Mouse (Mus musculus): ENCODE measurements around the gene Dut. TPM values are rescaled to one million over a fixed set of nuclear protein-coding genes. Genes with fewer than 3 reads are reported as not detected.

The Dut gene
- polyA plus RNA-seq, 1 experiment from 2014 or later = 171 TPM

DNA sequence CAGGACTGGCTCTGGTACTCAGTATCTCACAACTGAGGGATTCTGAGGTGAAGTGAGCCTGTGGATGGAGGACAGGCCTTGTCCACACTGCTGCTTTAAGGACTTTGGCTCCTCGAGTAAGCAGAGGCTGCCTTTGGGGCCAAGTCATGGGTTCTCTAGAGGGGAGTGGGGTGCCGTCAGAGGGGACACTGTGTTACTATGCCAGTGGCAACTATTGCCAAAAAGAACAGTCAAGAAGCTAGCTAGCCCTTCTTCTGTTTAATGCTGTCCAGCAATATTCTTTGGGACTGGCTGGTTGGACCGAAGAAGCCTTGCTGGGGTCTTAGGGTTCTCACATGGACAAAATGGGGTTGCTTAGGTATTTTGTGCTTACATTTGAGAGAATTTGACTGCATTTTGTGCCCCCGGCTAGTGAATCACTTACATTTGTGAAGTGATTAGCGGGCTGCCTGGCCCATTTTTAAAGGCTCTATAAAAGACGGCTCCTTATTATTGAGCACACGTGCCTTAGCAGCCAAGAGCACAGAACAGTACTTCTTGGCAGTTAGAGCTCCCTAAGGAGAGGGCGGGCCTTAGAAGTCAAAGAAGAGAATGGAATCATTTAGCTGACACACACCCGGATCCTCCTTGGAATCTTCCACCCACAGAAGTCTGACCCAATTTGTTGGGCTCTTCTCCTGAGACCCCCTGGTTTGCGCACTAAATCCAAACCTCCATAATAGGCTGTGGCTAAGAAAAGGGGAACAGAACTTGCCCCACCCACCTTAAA is 43.4 kb downstream of the Dut start:
- ATAC-seq (ENCODE audit: insufficient read depth, low FRiP score, low TSS enrichment) (no peak), DNase-seq (ENCODE audit: low spot score) (no peak)
- WGBS = 75% methylated on average over 10 of the region's 10 CpGs
- Histone ChIP-seq H3K9me3 (ENCODE audit: control insufficient read depth, low read length) (no peaks in the 10 kb centered on the region), H3K27me3 (ENCODE audit: control insufficient read depth, insufficient read depth, low read length) (no peaks in the 10 kb centered on the region), H3K36me3 (ENCODE audit: control insufficient read depth, insufficient read depth, low read length) (no peaks in the 10 kb centered on the region), H3K4me2 (ENCODE audit: low read depth) (no peak overlapping the region), H3K4me1 (ENCODE audit: control insufficient read depth, insufficient read depth, low read length) (no peaks in the 10 kb centered on the region), H3K9ac (ENCODE audit: low read length) (no peak overlapping the region), H3K27ac (ENCODE audit: low read depth, low read length) (no peak overlapping the region), H3K4me3 (ENCODE audit: low read depth, low read length) (no peak overlapping the region)

DNA sequence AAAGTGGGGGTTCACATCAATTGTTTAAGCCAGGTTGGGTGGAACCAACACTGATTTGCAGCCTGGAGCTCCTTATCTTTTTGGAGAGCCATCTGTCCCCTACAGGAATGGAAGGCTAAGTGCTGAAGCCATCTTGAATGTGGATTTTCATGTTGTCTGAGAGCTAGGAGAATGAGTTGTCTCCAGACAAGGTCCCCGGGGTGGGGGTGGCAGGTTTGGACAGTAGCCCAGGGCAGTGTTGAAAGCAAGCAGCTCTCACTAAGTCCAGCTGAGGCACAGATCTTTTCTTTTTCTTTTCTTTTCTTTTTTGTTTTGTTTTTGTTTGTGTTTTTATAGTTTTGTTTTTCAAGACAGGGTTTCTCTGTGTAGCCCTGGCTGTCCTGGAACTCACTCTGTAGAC is 44.1 kb downstream of the Dut start:
- 86% methylated on average over 1 of the region's 1 CpGs for WGBS

DNA sequence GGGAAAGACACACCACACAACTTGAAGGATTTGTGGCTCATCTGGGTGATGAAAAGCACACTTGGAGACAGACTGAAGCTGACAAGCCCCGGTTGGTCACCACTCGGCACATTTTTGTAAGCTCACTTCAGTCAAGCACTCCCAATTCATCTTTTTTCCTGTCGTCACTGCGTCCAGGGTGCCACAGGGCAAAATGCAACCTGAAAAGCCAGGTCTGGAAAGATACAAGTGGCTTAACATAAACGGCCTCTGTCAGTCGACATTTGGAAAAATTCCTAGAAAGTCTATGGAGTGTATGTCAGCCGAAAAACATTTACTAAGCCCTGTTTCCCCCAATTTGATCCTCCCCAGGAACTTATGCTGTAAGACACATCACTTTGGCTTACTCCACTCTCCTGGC is 45.6 kb downstream of the Dut start:
- 83% methylated on average over 7 of the region's 7 CpGs for WGBS
- H3K27me3 ChIP-seq (ENCODE audit: control insufficient read depth, insufficient read depth, low read length) = no peaks in the 10 kb centered on the region
- H3K4me3 ChIP-seq (ENCODE audit: low read depth, low read length) = no peak overlapping the region
- DNase-seq (ENCODE audit: low spot score) (no peak), ATAC-seq (ENCODE audit: insufficient read depth, low FRiP score, low TSS enrichment) (no peak)
- no peak overlapping the region for H3K27ac ChIP-seq (ENCODE audit: low read depth, low read length)
- no peak overlapping the region for H3K9ac ChIP-seq (ENCODE audit: low read length)
- no peaks in the 10 kb centered on the region for H3K9me3 ChIP-seq (ENCODE audit: control insufficient read depth, low read length)
- no peaks in the 10 kb centered on the region for H3K4me1 ChIP-seq (ENCODE audit: control insufficient read depth, insufficient read depth, low read length)
- H3K4me2 ChIP-seq (ENCODE audit: low read depth) = no peak overlapping the region
- no peaks in the 10 kb centered on the region for H3K36me3 ChIP-seq (ENCODE audit: control insufficient read depth, insufficient read depth, low read length)

More for the DNA sequence above, 44.1 kb downstream of the Dut start:
- no peaks in the 10 kb centered on the region for H3K9me3 ChIP-seq (ENCODE audit: control insufficient read depth, low read length)
- H3K4me1 ChIP-seq (ENCODE audit: control insufficient read depth, insufficient read depth, low read length) = no peaks in the 10 kb centered on the region
- H3K9ac ChIP-seq (ENCODE audit: low read length) = no peak overlapping the region
- H3K27me3 ChIP-seq (ENCODE audit: control insufficient read depth, insufficient read depth, low read length) = no peaks in the 10 kb centered on the region
- no peaks in the 10 kb centered on the region for H3K36me3 ChIP-seq (ENCODE audit: control insufficient read depth, insufficient read depth, low read length)
- DNase-seq (ENCODE audit: low spot score) (no peak), ATAC-seq (ENCODE audit: insufficient read depth, low FRiP score, low TSS enrichment) (no peak)
- no peak overlapping the region for H3K27ac ChIP-seq (ENCODE audit: low read depth, low read length)
- H3K4me3 ChIP-seq (ENCODE audit: low read depth, low read length) = no peak overlapping the region
- no peak overlapping the region for H3K4me2 ChIP-seq (ENCODE audit: low read depth)

DNA sequence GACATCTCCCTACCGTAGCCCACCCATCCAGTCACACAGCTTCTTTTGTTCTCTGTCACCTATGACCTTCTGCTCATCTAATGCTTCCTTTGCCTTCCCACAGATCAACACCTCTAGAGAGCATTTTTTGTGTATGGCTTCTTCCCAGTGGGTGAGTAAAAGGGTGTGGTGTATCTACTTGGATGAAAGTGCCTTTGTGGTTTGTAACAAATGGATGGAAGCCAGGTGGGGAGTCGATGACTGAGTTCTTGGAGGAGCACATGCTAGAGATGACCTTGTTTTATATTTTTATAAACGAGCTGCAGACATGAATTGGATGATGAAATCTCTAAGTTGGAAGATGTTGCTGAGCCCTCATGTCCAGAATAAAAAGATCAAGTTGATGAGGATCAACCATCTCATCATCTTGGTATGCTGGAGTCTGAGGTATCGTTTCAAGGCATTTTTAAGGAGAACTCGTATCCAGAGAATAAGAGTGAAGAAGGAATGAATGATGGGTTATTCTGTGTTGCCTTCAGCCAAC is 47.0 kb downstream of the Dut start:
- no peaks in the 10 kb centered on the region for H3K36me3 ChIP-seq (ENCODE audit: control insufficient read depth, insufficient read depth, low read length)
- no peak overlapping the region for H3K27ac ChIP-seq (ENCODE audit: low read depth, low read length)
- no peak overlapping the region for H3K4me3 ChIP-seq (ENCODE audit: low read depth, low read length)
- H3K4me1 ChIP-seq (ENCODE audit: control insufficient read depth, insufficient read depth, low read length) = no peaks in the 10 kb centered on the region
- WGBS = 84% methylated on average over 5 of the region's 5 CpGs
- no peak overlapping the region for H3K4me2 ChIP-seq (ENCODE audit: low read depth)
- ATAC-seq (ENCODE audit: insufficient read depth, low FRiP score, low TSS enrichment) (no peak), DNase-seq (ENCODE audit: low spot score) (no peak)
- no peak overlapping the region for H3K9ac ChIP-seq (ENCODE audit: low read length)
- no peaks in the 10 kb centered on the region for H3K9me3 ChIP-seq (ENCODE audit: control insufficient read depth, low read length)
- no peaks in the 10 kb centered on the region for H3K27me3 ChIP-seq (ENCODE audit: control insufficient read depth, insufficient read depth, low read length)

DNA sequence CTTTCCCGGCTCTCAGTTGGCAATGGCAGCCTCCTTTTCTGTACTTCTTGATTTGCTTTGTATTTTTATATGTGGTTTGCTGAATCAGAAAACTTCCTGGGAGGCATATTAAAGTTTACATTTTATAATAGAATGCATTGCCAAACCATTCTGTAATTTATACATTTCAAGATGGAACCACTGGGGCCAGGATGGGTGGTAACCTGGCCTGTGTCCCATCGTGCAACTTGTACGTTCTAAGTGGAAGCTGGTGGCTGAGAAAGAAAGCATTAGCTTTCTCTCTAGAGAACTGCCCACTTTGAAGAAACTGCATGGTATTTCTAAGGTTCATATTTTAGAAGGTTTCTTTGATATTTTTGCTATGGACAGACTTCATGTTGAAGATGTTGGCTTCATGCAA is 48.5 kb downstream of the Dut start:
- WGBS = 92% methylated on average over 3 of the region's 3 CpGs
- no peaks in the 10 kb centered on the region for H3K27me3 ChIP-seq (ENCODE audit: control insufficient read depth, insufficient read depth, low read length)
- no peak for ATAC-seq (ENCODE audit: insufficient read depth, low FRiP score, low TSS enrichment)
- H3K4me2 ChIP-seq (ENCODE audit: low read depth) = no peak overlapping the region
- no peak overlapping the region for H3K4me3 ChIP-seq (ENCODE audit: low read depth, low read length)
- H3K36me3 ChIP-seq (ENCODE audit: control insufficient read depth, insufficient read depth, low read length) = no peaks in the 10 kb centered on the region
- H3K4me1 ChIP-seq (ENCODE audit: control insufficient read depth, insufficient read depth, low read length) = no peaks in the 10 kb centered on the region
- H3K9ac ChIP-seq (ENCODE audit: low read length) = no peak overlapping the region
- no peak for DNase-seq (ENCODE audit: low spot score)
- no peak overlapping the region for H3K27ac ChIP-seq (ENCODE audit: low read depth, low read length)
- H3K9me3 ChIP-seq (ENCODE audit: control insufficient read depth, low read length) = no peaks in the 10 kb centered on the region

DNA sequence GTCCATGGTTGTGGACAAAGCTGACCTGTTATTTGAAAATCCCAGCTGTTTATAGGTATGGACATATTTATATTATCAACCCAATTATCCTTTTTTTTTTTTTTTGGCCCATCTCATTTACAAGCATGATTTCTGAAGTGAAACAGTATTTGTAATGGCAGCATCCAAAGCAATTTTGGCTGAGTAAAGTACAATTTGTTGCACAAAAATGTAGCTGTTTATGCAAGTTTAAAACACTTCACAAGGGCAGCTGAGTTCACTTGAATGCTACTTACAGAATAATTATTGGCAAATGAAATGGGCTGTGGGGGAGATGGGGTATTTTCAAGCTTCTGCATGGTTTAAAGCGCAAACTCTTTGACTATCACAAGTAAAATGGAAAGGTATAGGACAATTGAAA is 51.9 kb downstream of the Dut start:
- Histone ChIP-seq H3K4me3 (ENCODE audit: low read depth, low read length) (no peak overlapping the region), H3K27ac (ENCODE audit: low read depth, low read length) (no peak overlapping the region), H3K27me3 (ENCODE audit: control insufficient read depth, insufficient read depth, low read length) (no peaks in the 10 kb centered on the region), H3K4me2 (ENCODE audit: low read depth) (no peak overlapping the region), H3K9me3 (ENCODE audit: control insufficient read depth, low read length) (no peaks in the 10 kb centered on the region), H3K9ac (ENCODE audit: low read length) (no peak overlapping the region), H3K36me3 (ENCODE audit: control insufficient read depth, insufficient read depth, low read length) (no peaks in the 10 kb centered on the region), H3K4me1 (ENCODE audit: control insufficient read depth, insufficient read depth, low read length) (no peaks in the 10 kb centered on the region)
- WGBS = 91% methylated on average over 1 of the region's 1 CpGs
- DNase-seq (ENCODE audit: low spot score) (no peak), ATAC-seq (ENCODE audit: insufficient read depth, low FRiP score, low TSS enrichment) (no peak)

DNA sequence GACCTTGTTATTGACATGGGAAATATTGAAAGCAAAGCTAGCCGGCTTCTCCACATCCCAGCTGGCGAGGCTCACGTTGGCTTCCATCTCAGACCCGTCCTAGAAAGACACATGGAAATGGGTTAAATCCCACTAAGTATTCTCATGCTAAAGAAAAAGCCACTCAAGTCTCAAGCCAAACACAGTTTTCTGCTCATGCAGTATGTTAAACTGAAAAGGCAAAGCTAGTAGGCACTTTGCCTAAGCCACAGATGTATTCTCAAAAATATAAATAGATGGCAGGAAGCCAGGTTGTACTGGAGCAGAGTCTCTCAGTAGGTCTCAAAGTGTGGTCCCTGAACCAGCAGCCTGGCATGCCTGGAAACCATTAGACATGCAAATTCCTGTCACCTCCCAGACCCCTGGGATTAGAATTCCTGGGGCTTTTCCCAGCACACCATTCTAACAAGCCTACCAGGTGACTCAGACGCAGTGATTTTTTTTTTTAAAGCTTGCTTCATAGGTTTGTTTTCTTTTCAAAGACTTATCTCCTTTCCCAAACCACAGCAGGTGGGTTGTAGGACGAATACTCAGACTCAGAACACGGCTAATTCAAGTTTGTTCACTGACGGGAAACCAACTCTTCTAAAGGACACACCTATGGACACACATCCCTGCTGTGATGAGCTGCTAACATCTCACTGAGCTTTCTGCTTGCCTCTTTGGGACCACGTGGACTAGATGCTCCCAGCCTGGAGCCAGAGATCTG is 55.1 kb downstream of the Dut start:
- no peaks in the 10 kb centered on the region for H3K9me3 ChIP-seq (ENCODE audit: control insufficient read depth, low read length)
- H3K9ac ChIP-seq (ENCODE audit: low read length) = no peak overlapping the region
- ATAC-seq (ENCODE audit: insufficient read depth, low FRiP score, low TSS enrichment) (no peak), DNase-seq (ENCODE audit: low spot score) (no peak)
- no peaks in the 10 kb centered on the region for H3K36me3 ChIP-seq (ENCODE audit: control insufficient read depth, insufficient read depth, low read length)
- no peaks in the 10 kb centered on the region for H3K27me3 ChIP-seq (ENCODE audit: control insufficient read depth, insufficient read depth, low read length)
- no peak overlapping the region for H3K27ac ChIP-seq (ENCODE audit: low read depth, low read length)
- H3K4me1 ChIP-seq (ENCODE audit: control insufficient read depth, insufficient read depth, low read length) = no peaks in the 10 kb centered on the region
- H3K4me3 ChIP-seq (ENCODE audit: low read depth, low read length) = no peak overlapping the region
- WGBS = 60% methylated on average over 9 of the region's 9 CpGs
- no peak overlapping the region for H3K4me2 ChIP-seq (ENCODE audit: low read depth)

DNA sequence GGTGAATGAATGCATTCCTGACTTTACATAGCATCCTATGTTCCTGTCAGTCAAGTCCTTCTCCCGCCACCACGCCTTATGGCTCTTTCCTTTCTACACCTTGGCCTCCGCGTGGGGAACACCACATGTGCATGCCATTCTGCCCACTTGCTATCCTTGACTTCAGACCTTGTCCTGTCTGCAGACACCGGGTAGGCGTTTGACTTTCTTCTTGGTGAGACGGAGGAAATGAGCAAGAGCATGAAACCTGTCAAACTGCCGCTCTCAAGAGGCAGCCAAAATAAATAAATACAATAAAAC is 55.6 kb downstream of the Dut start:
- Histone ChIP-seq H3K27ac (ENCODE audit: low read depth, low read length) (no peak overlapping the region), H3K36me3 (ENCODE audit: control insufficient read depth, insufficient read depth, low read length) (no peaks in the 10 kb centered on the region), H3K27me3 (ENCODE audit: control insufficient read depth, insufficient read depth, low read length) (no peaks in the 10 kb centered on the region), H3K4me3 (ENCODE audit: low read depth, low read length) (no peak overlapping the region), H3K9ac (ENCODE audit: low read length) (no peak overlapping the region), H3K9me3 (ENCODE audit: control insufficient read depth, low read length) (no peaks in the 10 kb centered on the region), H3K4me1 (ENCODE audit: control insufficient read depth, insufficient read depth, low read length) (no peaks in the 10 kb centered on the region), H3K4me2 (ENCODE audit: low read depth) (no peak overlapping the region)
- DNase-seq (ENCODE audit: low spot score) (no peak), ATAC-seq (ENCODE audit: insufficient read depth, low FRiP score, low TSS enrichment) (no peak)
- WGBS = 84% methylated on average over 8 of the region's 8 CpGs

Measured in neural tube, embryonic 11.5 days (tissue).